Comparison of ENCODE assay signal across 8 mouse cellular contexts in the genomic region with DNA sequence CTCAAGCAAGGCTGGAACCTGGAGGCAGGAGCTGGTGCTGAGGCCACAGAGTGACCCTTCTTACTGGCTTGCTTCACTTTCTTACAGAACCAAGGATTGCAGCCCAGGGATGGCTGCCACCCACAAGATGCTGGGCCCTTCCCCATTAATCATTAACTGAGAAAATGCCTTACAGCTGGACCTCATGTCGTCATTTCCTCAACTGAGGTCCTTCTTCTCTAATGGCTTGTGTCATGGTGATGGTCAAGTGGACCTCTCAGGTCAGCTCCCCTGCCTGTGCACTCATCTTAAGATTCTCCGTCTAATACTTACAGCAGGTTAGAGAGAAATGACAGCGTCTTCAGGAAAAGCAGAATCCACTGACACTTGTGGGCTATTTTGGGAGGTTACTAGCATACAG. TPM values are rescaled to one million over a fixed set of nuclear protein-coding genes. Genes with fewer than 3 reads are reported as not detected.
DNase-seq lines count a peak whose midpoint lies in the region; ATAC-seq and TF ChIP-seq lines count a peak whose summit lies in the region.

No protein-coding gene starts in this region.

- DNase-seq in kidney, postnatal 36 days, result peak; percentile 3 to 12
- no peak for DNase-seq in kidney, adult 11 months
- DNase-seq in limb, embryonic 10.5 days (ENCODE audit: low spot score), result no peak
- DNase-seq in spleen, postnatal 4 days (ENCODE audit: low spot score in 2 of 2), result no peak
- DNase-seq in right cerebral cortex, postnatal 4 days, result no peak
- no peak for DNase-seq in left cerebral cortex, adult 8-10 months (ENCODE audit: low spot score in 2 of 2)

- peak overlapping the region; percentile 61 for H3K4me2 ChIP-seq in neural tube, embryonic 13.5 days

- 39% methylated on average over 3 of the region's 3 CpGs for WGBS in limb, embryonic 10.5 days
- WGBS in neural tube, embryonic 13.5 days, result 27% methylated on average over 3 of the region's 3 CpGs

- no peak for TF ChIP-seq CTCF in embryonic fibroblast, embryonic 13.5 days (IDR thresholded peaks at IDR 0.05; ENCODE audit: borderline replicate concordance, insufficient read depth, low read length)

- no peak for TF ChIP-seq POLR2A in embryonic fibroblast, embryonic 13.5 days (IDR thresholded peaks at IDR 0.05; ENCODE audit: low read depth, low read length)

- H3K36me3 ChIP-seq in limb, embryonic 10.5 days, result peaks cover 41% of the 10 kb centered on the region
- H3K36me3 ChIP-seq in neural tube, embryonic 13.5 days, result peaks cover 4% of the 10 kb centered on the region; the same call in 1 of the 2 replicates

- H3K9me3 ChIP-seq in limb, embryonic 10.5 days (replicated peaks), result no peaks in the 10 kb centered on the region
- H3K9me3 ChIP-seq in neural tube, embryonic 13.5 days, result no peaks in the 10 kb centered on the region

- H3K4me1 ChIP-seq in embryonic fibroblast, embryonic 13.5 days (ENCODE audit: control insufficient read depth, insufficient read depth, low read length), result no peaks in the 10 kb centered on the region
- H3K4me1 ChIP-seq in limb, embryonic 10.5 days, result peaks cover 21% of the 10 kb centered on the region
- peaks cover 11% of the 10 kb centered on the region for H3K4me1 ChIP-seq in neural tube, embryonic 13.5 days (replicated peaks)

- no peak for ATAC-seq in neural tube, embryonic 13.5 days (ENCODE audit: low read depth)

- H3K9ac ChIP-seq in neural tube, embryonic 13.5 days, result peak overlapping the region; percentile 41; the same call in 1 of the 2 replicates

- H3K27me3 ChIP-seq in limb, embryonic 10.5 days (ENCODE audit: low read depth, poor library complexity, severe bottlenecking), result no peaks in the 10 kb centered on the region
- H3K27me3 ChIP-seq in neural tube, embryonic 13.5 days, result no peaks in the 10 kb centered on the region

- H3K4me3 ChIP-seq in embryonic fibroblast, embryonic 13.5 days (ENCODE audit: insufficient read depth, low read length), result peak overlapping the region; percentile 68
- H3K4me3 ChIP-seq in limb, embryonic 10.5 days, result peak overlapping the region; percentile 79
- peak overlapping the region; percentile 46 for H3K4me3 ChIP-seq in neural tube, embryonic 13.5 days

- H3K27ac ChIP-seq in embryonic fibroblast, embryonic 13.5 days (ENCODE audit: insufficient read depth, low read length), result no peak overlapping the region
- peak overlapping the region; percentile 92 for H3K27ac ChIP-seq in limb, embryonic 10.5 days
- H3K27ac ChIP-seq in neural tube, embryonic 13.5 days (replicated peaks), result no peak overlapping the region

RNA-seq across cellular contexts. Expression of a gene that starts 0.9 kb away (rescaled TPM):
- 22.6 and 28.8 TPM in 2 replicates for polyA plus RNA-seq in embryonic fibroblast, embryonic 13.5 days (2011; ENCODE audit: insufficient read length, low read depth, missing spikeins)
- 80.6 and 83.3 TPM in 2 replicates for polyA plus RNA-seq in limb, embryonic 10.5 days (2016; fragmentation: Nextera tagmentation; extraction: Ambion mirVana)
- polyA plus RNA-seq in neural tube, embryonic 13.5 days (2015; fragmentation: Nextera tagmentation; extraction: Ambion mirVana), result 9.1 and 12.2 TPM in 2 replicates
- 1 to 10 TPM in 1 of 4 experiments, under 1 TPM in 3; 0.34 to 1.2 (median 0.42) TPM for total RNA-seq in left cerebral cortex, adult 8-10 months (2022)

RNA-seq across cellular contexts. Expression of a gene that starts 32.9 kb away (rescaled TPM):
- polyA plus RNA-seq in embryonic fibroblast, embryonic 13.5 days (2011; ENCODE audit: insufficient read length, low read depth, missing spikeins), result 19.4 and 20.3 TPM in 2 replicates
- polyA plus RNA-seq in limb, embryonic 10.5 days (2016; fragmentation: Nextera tagmentation; extraction: Ambion mirVana), result 19.6 and 25.2 TPM in 2 replicates
- polyA plus RNA-seq in neural tube, embryonic 13.5 days (2015; fragmentation: Nextera tagmentation; extraction: Ambion mirVana), result 23.6 and 24.0 TPM in 2 replicates
- total RNA-seq in left cerebral cortex, adult 8-10 months (2022), result 100 to 1,000 TPM in 1 of 4 experiments, 10 to 100 TPM in 3; 80.4 to 102 (median 92.3) TPM

RNA-seq across cellular contexts. Expression of a gene that starts 49.8 kb away (rescaled TPM):
- 117 and 150 TPM in 2 replicates for polyA plus RNA-seq in embryonic fibroblast, embryonic 13.5 days (2011; ENCODE audit: insufficient read length, low read depth, missing spikeins)
- 0.46 and 0.49 TPM in 2 replicates for polyA plus RNA-seq in limb, embryonic 10.5 days (2016; fragmentation: Nextera tagmentation; extraction: Ambion mirVana)
- polyA plus RNA-seq in neural tube, embryonic 13.5 days (2015; fragmentation: Nextera tagmentation; extraction: Ambion mirVana), result 2.0 TPM in 2 replicates
- 1 to 10 TPM in 2 of 4 experiments, under 1 TPM in 2; 0.66 to 1.8 (median 0.93) TPM for total RNA-seq in left cerebral cortex, adult 8-10 months (2022)

Comparison
In these comparisons a context has a peak if more than half of its experiments do, and no peak if none do; other contexts are left out.
1. DNase-seq: peak in kidney, postnatal 36 days (2 of 2); none in kidney, adult 11 months (single experiment), limb, embryonic 10.5 days (single experiment), spleen, postnatal 4 days (0 of 2), right cerebral cortex, postnatal 4 days (single experiment) and left cerebral cortex, adult 8-10 months (0 of 2).
2. RNA of a gene that starts 49.8 kb away (polyA plus RNA-seq): 117 to 150 TPM in embryonic fibroblast, embryonic 13.5 days; 2.0 TPM in neural tube, embryonic 13.5 days and 0.46 to 0.49 TPM in limb, embryonic 10.5 days; every median in the first group is over 10 times any median in the second.
3. Peak in every context shown above with its lines, with median percentiles within 50 percentile points of each other: H3K4me3 ChIP-seq.